Mouse (Mus musculus) kidney, postnatal 25 days (tissue): ENCODE results near the gene Barhl2.

Experiments
- DNase-seq, 2 experiments: peaks; one replicate each; pipeline ENCODE4 v3.0.0; 2021; ENCODE audit warnings: mixed read lengths in 2 of 2

Gene Barhl2

GRCm38 (mm10) chr5:106454411-106455105, 3.4 kb downstream of the Barhl2 start:
- no peak for DNase-seq

GRCm38 (mm10) chr5:106453886-106454321, 4.1 kb downstream of the Barhl2 start:
- no peak for DNase-seq

DNA sequence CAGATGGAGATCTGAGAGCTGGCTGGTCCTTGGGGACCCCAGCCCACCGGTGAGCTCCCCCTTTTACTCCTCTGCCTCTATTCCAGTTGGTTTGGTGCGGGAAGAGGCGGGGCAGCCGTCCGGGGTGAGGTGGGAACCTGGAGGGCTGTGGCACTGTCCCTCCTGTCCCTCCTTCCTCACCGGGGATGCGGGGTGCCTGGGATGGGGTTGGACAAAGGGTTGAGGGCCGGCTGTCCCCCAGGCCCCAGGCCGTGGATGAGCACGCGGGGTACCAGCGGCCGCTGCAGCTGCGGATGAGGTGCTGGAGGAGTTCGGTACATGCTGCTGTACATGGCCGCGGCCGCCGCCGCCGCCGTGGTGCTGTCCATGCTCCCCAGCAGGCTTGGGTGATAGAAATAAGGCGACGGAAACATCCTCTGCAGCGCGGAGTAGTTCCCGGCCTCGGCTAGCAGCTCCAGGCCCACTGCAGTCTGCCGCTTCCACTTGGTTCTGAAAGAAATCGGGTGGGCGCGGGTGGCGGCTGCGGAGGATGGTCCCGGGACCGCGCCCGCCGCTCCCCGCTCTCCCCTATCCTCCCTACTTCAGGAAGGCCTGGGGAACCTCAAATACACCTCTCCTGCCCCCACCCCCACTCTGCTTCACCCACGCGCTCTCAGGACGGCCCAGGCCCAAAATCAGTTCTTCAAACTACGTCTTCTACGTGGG, 4.6 kb downstream of the Barhl2 start:
- DNase-seq, result no peak

DNA sequence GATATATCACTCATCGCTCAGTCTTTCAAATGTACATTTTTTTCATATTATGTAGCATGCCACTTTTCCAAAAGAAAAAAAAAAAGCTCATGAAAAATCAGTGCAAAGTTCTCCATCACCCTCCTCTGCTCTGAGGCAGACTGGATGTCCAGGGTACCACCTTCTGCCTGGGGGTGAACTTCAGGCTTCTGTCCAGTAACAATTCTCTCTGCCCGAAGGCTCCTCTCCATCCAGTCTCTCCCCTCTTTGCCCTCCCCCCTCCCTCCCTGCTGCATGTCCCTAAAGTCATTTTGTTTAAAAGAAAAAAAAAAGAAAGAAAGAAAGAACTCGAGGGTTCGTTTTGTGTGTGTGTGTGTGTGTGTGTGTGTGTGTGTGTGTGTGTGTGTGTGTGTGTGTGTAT, 5.3 kb downstream of the Barhl2 start:
- DNase-seq, result no peak

DNA sequence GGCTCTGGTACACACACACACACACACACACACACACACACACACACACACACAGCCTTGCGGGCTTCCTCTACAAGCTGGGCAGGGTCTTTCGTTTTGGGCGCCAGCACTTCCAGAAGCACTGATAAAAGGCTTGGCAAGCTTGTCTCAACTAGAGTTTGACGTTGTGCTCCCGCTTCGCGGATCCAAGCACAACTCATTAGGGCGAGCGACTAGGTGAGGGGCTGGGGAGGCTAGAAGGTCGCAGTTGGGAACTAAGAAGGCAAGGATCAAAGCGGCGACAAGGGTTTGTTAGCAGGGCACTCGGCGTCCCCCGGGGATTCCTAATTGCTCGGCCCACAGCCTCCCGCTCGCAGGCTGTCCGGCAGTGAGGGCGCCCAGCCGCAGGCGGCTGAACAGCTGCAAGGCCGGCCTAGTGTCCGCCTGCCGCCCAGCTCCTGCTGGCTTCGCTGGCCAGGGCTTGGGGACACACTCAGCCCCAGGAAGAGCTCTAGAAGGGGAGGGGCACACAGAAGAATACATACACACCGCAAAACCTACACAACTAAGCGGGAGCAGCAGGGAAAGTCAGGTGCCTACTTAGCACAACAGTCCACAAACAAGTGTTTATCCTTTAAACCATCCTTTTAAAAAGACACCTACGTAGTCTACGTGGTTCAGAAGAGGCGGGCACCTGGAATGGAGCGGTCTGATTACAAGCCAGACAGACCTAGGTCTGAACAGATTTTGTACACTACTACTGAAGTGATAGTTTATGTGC, 6.1 kb downstream of the Barhl2 start:
- DNase-seq, result no peak

DNA sequence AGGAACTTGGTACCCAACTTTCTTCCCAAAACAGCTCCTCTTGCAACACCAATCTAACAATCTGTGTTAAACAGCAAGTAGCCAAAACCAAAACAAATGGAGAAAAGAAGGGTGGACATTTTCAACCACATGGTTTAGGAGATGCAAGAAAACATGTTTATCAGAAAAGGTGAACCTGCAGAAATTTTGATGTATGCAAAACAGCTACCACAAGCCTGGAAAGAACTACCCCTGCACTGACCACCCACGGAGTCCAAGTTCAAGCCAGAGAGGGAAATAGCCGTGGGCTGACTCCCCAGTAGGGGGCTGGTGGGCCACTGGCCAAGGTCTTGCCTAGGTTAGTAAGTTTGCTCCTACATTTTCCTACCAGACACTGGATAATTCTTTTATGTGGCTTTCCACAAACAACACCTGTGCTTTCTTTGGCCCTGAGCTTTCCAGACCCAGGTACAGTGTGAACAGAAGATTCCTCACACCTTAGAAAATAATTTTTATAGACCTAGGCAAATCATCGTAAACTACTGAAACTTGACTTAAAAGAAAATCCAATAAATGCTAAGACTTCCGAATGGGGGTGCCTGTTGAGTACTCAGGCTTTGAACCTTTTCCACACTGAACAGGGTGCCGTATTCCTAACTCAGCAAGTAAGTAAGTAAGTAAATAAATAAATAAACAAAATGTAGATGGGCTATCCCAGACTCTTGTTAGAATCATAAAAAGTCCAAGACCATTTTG, 7.4 kb downstream of the Barhl2 start:
- DNase-seq, result no peak

GRCm38 (mm10) chr5:106449720-106450425, 8.1 kb downstream of the Barhl2 start:
- no peak for DNase-seq

GRCm38 (mm10) chr5:106448798-106449125, 9.2 kb downstream of the Barhl2 start:
- DNase-seq, result no peak

- no peak for DNase-seq
Observed at GRCm38 (mm10) chr5:106447951-106448797, 9.8 kb downstream of the Barhl2 start.

DNA sequence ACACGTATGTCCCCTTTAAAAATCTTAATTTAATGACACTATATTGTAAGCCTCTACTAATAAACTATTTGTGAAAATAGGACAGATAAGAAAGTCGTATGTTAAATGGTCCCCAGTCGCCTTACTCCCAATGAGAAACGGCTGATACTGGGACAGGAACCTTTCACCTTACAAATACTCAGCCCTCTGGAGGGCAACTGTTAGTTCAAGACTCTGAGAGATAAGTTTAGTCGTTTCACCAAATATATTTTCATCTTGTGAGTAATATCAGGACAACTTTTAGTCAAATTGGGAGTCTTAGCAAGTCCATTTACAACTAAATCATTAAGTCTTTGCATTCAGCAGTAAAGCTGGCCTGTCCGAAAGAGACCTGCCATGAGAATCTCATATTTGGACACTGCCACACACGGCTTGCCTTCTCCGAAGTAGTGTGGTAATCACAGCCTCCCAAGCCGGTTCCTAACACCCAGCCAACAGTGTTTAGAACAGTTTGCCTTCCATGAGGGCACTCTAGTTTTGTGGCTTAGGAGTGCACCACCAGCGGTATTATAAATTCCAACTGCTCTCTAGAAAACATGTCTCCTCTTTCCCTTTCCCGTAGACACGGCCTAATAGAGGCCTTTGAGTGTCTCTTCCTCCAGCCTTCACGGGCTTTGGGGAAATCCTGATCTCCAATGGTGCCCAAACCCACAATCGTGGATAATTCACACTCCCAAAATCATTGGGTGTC, 10.7 kb downstream of the Barhl2 start:
- DNase-seq, result no peak

DNA sequence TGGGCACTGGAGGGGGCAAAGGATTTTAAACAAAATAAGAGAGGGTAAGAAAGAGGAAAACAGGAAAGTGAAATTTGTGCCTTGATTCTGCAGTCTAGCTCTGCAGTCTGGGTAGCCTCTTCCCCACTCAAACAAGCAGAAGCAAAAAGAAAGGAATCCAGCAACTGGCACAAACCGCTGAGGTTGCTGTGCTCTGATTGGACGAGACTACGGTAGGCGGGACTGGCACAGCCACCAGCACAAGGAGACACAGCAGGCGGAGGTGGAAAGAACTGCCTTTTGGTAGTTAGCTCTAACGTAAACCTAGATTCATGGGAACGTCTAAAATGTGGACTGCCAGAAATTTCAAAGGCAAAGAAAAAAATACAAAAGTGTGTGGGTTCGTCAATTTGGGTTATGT, 11.4 kb downstream of the Barhl2 start:
- DNase-seq, result no peak

GRCm38 (mm10) chr5:106445681-106446080, 12.3 kb downstream of the Barhl2 start:
- DNase-seq, result no peak

- DNase-seq, result no peak
Observed at GRCm38 (mm10) chr5:106438916-106439315, 19.1 kb downstream of the Barhl2 start.

DNA sequence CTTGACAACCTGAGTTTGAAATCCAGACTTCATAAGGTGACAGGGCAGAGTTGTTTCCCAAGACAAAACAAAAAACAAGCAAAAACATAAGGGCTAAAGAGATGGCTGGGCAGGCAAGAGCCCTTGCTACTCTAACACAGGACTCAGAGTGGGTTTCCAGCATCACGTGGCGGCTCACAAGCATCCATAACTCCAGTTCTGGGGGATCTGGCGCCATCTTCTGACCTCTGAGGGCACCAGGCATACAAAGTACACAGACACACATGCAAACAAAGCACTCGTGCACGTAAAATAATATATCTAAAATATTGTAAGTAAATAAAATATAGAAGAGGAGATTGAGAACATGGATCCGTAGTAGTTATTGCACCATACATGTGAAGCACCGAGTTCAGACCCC, 31.9 kb downstream of the Barhl2 start:
- no peak for DNase-seq

- DNase-seq, result no peak
Observed at GRCm38 (mm10) chr5:106420871-106421270, 37.1 kb downstream of the Barhl2 start.

- no peak for DNase-seq
Observed at GRCm38 (mm10) chr5:106420370-106420769, 37.6 kb downstream of the Barhl2 start.

DNA sequence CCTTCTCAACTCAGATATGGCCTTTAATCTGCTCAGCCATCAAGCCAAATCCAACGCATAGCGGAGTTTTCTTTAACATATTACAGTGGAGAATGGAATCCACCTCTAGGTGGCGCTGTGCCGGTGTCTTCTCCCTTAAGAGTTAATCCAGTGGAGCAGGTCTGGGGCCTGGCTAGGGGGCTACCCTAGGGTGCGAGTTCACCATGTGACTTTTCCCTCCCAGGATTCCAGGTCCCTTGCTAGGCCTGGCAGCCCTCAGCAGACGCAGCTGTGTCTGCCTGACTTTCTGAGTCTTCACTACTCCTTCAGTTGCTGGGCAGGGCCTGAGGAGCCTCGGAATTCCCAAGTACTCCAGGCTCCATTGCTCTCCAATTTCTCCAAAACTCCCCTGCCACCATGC, 40.8 kb downstream of the Barhl2 start:
- DNase-seq, result peak in 1 of 2 experiments; percentile 5

GRCm38 (mm10) chr5:106416550-106416949, 41.4 kb downstream of the Barhl2 start:
- no peak for DNase-seq

GRCm38 (mm10) chr5:106415734-106416133, 42.2 kb downstream of the Barhl2 start:
- DNase-seq, result no peak

DNA sequence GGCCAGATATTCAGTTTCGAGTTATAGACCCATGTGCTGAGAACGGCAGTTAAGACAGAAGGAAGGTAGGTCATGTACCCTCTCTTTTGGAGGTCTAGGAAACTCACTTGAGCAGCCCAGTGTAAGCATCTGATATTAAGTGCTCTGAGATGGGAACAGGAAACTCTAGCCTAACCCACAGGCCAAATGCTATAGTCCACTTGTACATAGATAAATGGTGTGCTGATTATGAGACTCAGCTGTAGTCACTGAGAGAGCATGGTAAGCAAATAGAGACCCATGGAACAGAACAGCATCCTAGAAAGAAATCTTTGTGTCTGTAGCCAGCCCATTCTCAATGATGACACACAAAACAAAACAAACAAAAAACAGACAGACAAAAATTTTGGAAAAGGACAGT, 55.2 kb downstream of the Barhl2 start:
- DNase-seq, result no peak
